Mouse (Mus musculus): Measurements from ENCODE around the gene Mon1a.

Mon1a gene

GRCm38 (mm10) chr9:107887804-107888266 is at the start of gene Mon1a:
TSS of gene Mon1a (plus strand) at chr9:107888151.
- in situ Hi-C loops (cut with MboI; ENCODE audit: low pct_unique_long_range_greater_than_20kb in 1 of 2, low sequenced_read_pairs in 2 of 2, unreplicated experiment in 1 of 2), result no loop called here

DNA sequence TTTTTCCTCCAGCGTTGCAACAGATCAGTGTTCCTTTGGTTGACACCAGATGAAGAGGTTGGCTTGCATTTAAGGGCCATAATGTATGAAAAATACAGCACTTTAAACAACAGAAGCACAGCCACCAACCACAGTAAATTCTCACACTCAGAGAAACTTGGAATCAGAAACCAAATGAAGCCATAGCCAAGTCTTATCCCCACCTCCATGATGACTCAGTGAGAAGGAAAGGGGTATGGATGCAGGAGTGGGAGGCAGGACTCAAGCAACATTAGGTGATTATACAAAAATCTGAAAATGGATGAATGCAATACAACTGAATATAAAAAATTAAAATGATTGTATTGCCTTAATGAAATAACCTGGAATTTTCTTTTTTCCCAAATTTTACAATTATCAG is 49.1 kb upstream of the Mon1a start:
- in situ Hi-C loops (cut with MboI; ENCODE audit: low pct_unique_long_range_greater_than_20kb in 1 of 2, low sequenced_read_pairs in 2 of 2, unreplicated experiment in 1 of 2), result no loop called here

DNA sequence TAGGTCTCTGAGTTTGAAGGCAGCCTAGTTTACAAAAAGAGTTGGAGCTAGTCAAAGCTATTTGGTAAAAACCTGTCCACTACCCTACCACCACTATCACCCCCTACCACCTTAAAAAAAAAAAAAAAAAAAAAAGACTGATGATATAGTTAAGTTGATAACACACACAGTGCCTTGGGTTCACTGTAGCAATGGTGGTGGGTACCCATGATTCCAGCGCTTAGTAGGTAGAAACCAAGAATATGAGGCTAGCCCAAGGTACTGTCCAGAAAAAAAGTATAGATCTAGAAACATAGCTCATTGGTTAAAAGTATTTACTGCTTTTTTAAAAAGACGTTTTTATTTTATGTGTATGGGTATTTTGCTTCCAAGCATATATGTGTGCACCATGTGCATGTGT is 45.2 kb upstream of the Mon1a start:
- in situ Hi-C loops (cut with MboI; ENCODE audit: low pct_unique_long_range_greater_than_20kb in 1 of 2, low sequenced_read_pairs in 2 of 2, unreplicated experiment in 1 of 2), result no loop called here

DNA sequence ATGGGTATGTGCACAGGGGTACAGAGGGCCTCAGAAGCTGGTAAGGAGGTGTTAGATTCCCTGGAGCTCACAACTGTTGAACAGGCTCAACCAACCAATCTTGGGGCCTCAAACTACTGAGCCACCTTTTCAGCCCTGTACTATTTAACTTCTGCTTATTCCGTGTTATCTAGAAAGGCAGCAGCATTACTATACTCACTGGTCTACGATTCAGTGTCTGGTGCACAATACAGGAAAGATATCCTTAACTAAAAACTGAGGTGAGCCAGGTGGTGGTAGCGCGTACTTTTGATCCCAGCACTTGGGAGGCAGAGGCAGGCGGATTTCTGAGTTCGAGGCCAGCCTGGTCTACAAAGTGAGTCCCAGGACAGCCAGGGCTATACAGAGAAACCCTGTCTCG is 39.0 kb upstream of the Mon1a start:
- in situ Hi-C loops (cut with MboI; ENCODE audit: low pct_unique_long_range_greater_than_20kb in 1 of 2, low sequenced_read_pairs in 2 of 2, unreplicated experiment in 1 of 2), result no loop called here

DNA sequence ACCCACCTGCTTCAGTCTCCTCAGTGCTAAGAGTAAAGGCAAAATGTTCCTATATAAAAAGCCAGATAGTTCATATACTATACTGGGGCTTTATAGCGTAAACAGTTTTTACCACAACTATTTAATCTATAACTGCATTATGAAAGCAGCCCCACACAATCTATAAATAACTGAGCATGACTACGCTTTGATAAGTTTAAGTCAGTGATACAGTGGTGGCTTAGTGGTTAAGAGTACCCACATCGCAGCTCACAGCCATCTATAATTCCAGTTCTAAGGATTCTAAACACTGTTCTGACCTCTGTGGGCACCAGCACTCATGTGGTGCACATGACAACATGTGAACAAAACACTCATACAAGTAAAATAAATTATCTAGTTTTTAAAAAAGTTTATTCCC is 29.6 kb upstream of the Mon1a start:
- in situ Hi-C loops (cut with MboI; ENCODE audit: low pct_unique_long_range_greater_than_20kb in 1 of 2, low sequenced_read_pairs in 2 of 2, unreplicated experiment in 1 of 2), result no loop called here

DNA sequence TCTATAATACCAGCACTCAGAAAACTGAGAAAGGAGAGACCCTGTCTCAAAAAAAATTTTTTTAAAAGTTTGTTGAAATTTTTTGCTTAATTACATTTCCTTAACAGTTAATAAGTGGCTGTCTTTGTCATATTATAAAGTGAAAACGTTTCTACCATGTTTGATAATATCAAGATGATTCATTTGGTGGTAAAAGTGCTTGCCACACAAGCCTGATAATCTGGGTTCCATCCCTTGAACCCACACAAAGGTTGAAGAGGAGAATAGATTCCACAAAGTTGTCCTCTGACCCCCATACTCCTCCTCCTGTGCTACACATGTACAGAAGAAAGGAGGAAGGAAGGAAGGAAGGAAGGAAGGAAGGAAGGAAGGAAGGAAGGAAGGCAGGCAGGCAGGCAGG is 23.5 kb upstream of the Mon1a start:
- in situ Hi-C loops (cut with MboI; ENCODE audit: low pct_unique_long_range_greater_than_20kb in 1 of 2, low sequenced_read_pairs in 2 of 2, unreplicated experiment in 1 of 2), result no loop called here

- in situ Hi-C loops (cut with MboI; ENCODE audit: low pct_unique_long_range_greater_than_20kb in 1 of 2, low sequenced_read_pairs in 2 of 2, unreplicated experiment in 1 of 2), result no loop called here
Measured at GRCm38 (mm10) chr9:107866081-107866480, 21.9 kb upstream of the Mon1a start.

DNA sequence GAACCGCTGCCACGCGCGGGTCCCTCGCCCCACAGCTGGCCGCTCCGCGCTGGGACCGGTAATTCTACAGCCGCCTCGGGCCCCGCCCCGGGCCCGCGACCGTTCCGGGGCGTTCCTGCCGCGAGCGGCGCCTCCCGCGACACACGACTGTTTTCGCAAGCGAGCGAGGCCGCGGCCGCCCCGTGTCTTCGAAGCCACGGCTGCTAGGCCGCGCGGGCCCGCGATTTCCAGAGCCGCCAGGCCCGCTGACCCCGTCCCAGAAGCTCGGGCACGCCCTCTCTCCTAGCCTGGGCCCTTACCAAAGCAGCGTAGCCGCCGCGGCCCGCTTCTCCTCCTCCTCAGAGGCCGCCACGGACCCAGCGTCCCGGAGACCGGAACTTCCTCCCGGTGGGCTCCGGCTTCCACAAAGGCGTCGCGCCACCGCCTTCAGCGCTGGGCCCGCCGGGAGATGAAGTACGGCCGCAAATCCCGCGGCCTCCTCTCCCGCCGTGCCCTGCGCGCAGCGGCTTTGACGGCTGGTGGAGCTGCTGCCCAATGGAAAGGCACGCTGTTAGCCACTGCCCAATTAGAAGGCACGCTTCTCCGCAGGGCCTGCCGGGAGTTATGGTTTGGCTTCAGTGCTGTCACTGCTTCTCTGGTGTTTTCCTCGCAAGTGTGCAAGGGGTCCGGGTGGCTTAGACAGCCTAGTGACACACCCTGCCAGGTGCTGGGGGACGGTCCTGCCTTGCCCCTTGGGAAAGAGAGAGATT is 15.4 kb upstream of the Mon1a start:
- in situ Hi-C loops (cut with MboI; ENCODE audit: low pct_unique_long_range_greater_than_20kb in 1 of 2, low sequenced_read_pairs in 2 of 2, unreplicated experiment in 1 of 2), result no loop called here

- in situ Hi-C loops (cut with MboI; ENCODE audit: low pct_unique_long_range_greater_than_20kb in 1 of 2, low sequenced_read_pairs in 2 of 2, unreplicated experiment in 1 of 2), result no loop called here
Measured at GRCm38 (mm10) chr9:107873137-107873536, 14.8 kb upstream of the Mon1a start, which contains the start of gene Rbm6. TSS of gene Rbm6 (minus strand) at chr9:107873237.

- in situ Hi-C loops (cut with MboI; ENCODE audit: low pct_unique_long_range_greater_than_20kb in 1 of 2, low sequenced_read_pairs in 2 of 2, unreplicated experiment in 1 of 2), result no loop called here
Measured at GRCm38 (mm10) chr9:107880411-107880810, 7.5 kb upstream of the Mon1a start.

- in situ Hi-C loops (cut with MboI; ENCODE audit: low pct_unique_long_range_greater_than_20kb in 1 of 2, low sequenced_read_pairs in 2 of 2, unreplicated experiment in 1 of 2), result no loop called here
Measured at GRCm38 (mm10) chr9:107888267-107888850, 408 bp downstream of the Mon1a start.

DNA sequence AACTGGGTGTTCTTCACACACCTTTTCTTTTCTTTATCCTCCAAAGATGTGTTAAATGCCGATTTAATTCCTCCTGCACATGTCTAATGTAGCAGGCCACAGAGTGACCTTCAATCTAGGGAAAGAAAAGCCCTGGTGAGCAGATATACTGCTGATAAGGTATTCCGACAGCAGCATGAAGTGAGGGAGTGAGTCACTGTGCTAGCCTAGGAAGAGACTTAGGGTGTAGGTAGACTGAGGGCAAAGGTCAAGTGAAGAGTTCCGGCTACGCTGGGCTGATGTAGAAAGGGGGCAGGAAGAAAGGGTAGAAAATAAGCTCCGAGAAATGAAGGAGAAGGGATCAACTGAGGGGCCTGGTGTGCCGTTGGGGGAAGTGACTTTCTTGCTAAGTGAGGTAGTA is 2.3 kb downstream of the Mon1a start:
- in situ Hi-C loops (cut with MboI; ENCODE audit: low pct_unique_long_range_greater_than_20kb in 1 of 2, low sequenced_read_pairs in 2 of 2, unreplicated experiment in 1 of 2), result no loop called here

DNA sequence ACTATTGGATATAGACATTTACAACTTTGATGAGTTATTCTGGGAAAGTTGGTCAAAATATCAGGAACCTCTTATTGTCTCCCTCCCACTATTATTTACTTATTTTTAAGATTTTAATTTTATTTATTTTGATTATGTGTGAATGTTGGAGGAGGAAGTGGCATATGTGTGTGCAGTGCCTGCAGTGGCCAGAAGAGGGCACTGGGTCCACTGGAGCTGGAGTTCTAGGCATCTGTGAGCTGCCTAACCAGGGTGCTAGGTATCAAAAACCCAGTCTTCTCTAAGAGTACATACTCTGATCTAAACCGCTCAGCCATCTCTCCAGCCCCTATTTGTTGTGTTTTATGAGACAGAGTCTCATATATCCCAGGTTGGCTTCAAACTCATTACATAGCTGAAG is 3.1 kb downstream of the Mon1a start:
- in situ Hi-C loops (cut with MboI; ENCODE audit: low pct_unique_long_range_greater_than_20kb in 1 of 2, low sequenced_read_pairs in 2 of 2, unreplicated experiment in 1 of 2), result no loop called here

GRCm38 (mm10) chr9:107898563-107898962 is 10.6 kb downstream of the Mon1a start:
- in situ Hi-C loops (cut with MboI; ENCODE audit: low pct_unique_long_range_greater_than_20kb in 1 of 2, low sequenced_read_pairs in 2 of 2, unreplicated experiment in 1 of 2), result no loop called here

DNA sequence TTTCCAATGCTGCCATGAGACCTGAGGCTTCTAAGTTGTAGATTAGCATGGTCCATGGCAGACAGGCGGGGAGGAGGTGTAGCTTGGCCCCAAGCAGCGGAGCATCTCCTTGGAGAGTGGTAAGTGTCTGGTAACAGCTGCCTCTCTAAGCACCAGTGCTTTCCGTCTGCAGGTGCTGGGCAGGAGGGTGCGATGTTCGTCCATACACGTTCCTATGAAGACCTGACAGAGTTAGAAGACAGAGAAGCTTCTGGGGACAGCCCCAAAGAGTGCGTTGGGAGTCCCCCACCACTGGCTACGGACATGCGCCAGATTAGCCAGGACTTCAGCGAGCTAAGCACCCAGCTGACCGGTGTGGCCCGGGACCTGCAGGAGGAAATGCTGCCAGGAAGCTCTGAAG is 11.9 kb downstream of the Mon1a start:
- in situ Hi-C loops (cut with MboI; ENCODE audit: low pct_unique_long_range_greater_than_20kb in 1 of 2, low sequenced_read_pairs in 2 of 2, unreplicated experiment in 1 of 2), result loop anchor here (5.0 kb wide), 1 partner anchor 167 kb away; no protein-coding TSS in a partner anchor

- in situ Hi-C loops (cut with MboI; ENCODE audit: low pct_unique_long_range_greater_than_20kb in 1 of 2, low sequenced_read_pairs in 2 of 2, unreplicated experiment in 1 of 2), result loop anchor here (5.0 kb wide), 1 partner anchor 166 kb away; no protein-coding TSS in a partner anchor
Measured at GRCm38 (mm10) chr9:107900840-107901626, 13.1 kb downstream of the Mon1a start.

GRCm38 (mm10) chr9:107901627-107901914 is 13.6 kb downstream of the Mon1a start:
- in situ Hi-C loops (cut with MboI; ENCODE audit: low pct_unique_long_range_greater_than_20kb in 1 of 2, low sequenced_read_pairs in 2 of 2, unreplicated experiment in 1 of 2), result loop anchor here (5.0 kb wide), 1 partner anchor 166 kb away; no protein-coding TSS in a partner anchor

DNA sequence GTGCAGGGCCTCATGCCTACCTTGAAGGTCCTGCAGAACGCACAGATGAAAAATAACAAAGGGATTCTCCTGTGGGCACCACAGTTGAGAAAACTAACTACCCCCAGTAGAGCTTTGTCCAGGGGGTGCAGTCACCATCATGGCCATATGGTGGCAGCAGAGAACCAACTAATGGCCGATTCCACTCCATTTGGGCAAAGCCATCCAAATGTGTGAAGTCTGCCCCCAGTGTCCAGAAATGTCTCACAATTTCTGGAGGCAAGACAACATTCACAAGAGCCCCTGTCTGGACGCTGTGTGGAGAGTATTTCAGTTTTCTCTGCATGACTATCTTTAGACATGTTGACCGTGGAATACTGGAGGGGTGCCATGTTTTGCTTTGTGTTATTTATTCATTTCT is 16.8 kb downstream of the Mon1a start:
- in situ Hi-C loops (cut with MboI; ENCODE audit: low pct_unique_long_range_greater_than_20kb in 1 of 2, low sequenced_read_pairs in 2 of 2, unreplicated experiment in 1 of 2), result loop anchor here (5.0 kb wide), 1 partner anchor 163 kb away; no protein-coding TSS in a partner anchor

- in situ Hi-C loops (cut with MboI; ENCODE audit: low pct_unique_long_range_greater_than_20kb in 1 of 2, low sequenced_read_pairs in 2 of 2, unreplicated experiment in 1 of 2), result no loop called here
Measured at GRCm38 (mm10) chr9:107906252-107906966, 18.5 kb downstream of the Mon1a start, which contains the start of gene Mst1r. TSS of gene Mst1r (plus strand) at chr9:107906873.
